Mouse (Mus musculus): ENCODE results near the gene Slco1a1.
"Not testable (repeated sequence)": the region's sequence is repeated elsewhere in the genome, so short reads cannot be mapped to it uniquely, and the experiment has no call there.

Gene Slco1a1

GRCm38 (mm10) chr6:141946862-141947261 is at the start of gene Slco1a1:
Slco1a1 (minus strand) TSS chr6:141946962.
- DNase-seq, result no peak

- no peak for DNase-seq
These were observed 40.0 kb upstream of the Slco1a1 start for GRCm38 (mm10) chr6:141986772-141987171.

- no peak for DNase-seq
These were observed 37.9 kb upstream of the Slco1a1 start for GRCm38 (mm10) chr6:141984644-141985043.

GRCm38 (mm10) chr6:141962420-141962819 is 15.7 kb upstream of the Slco1a1 start:
- DNase-seq, result no peak

GRCm38 (mm10) chr6:141961861-141962260 is 15.1 kb upstream of the Slco1a1 start:
- no peak for DNase-seq

- no peak for DNase-seq
These were observed 13.7 kb upstream of the Slco1a1 start for GRCm38 (mm10) chr6:141960482-141960881.

- DNase-seq, result no peak
These were observed 6.3 kb downstream of the Slco1a1 start for GRCm38 (mm10) chr6:141940451-141940850.

DNA sequence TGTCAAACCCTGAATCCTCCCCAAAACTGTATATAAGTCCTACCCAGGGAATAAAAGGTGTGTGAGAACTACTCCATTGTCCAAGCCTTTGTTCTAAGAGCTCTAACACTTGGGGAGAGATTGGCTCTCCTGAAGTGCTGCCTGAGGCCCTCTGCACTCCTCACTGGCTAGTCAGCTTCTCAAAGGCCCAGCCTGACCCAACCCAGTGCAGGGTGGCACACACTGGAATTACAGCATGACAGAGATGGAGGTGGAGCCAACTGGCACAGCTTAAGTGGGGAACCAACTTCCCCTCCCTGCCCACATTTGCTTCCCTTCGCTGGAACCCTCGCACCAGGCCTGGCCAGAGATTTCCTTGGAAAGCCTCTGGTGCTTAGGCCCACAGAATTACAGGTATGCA is 48.6 kb downstream of the Slco1a1 start:
- no peak for DNase-seq

DNA sequence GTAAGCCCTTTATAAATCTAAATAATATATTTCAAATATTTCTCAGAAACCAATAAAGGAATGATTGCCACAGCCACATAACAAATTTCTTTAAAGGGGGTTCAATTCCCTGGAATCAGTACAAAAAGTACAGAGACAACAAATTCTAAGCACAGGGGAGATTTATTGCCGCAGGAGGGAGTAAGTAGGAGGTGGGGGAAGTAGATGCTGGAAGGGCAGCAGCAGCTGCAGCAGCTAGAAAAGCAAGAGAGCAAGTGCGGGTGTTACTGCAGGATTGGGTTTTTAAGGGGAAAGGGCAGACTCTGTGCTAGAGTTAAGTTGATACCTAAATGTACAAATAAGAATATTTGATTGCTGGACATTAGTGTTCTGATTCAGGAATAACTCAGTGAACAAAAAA is 57.0 kb downstream of the Slco1a1 start:
- no peak for DNase-seq

- DNase-seq, result no peak
These were observed 58.5 kb downstream of the Slco1a1 start for GRCm38 (mm10) chr6:141888248-141888647.

GRCm38 (mm10) chr6:141882581-141882980 is 64.2 kb downstream of the Slco1a1 start:
- no peak for DNase-seq

GRCm38 (mm10) chr6:141875742-141876141 is 71.0 kb downstream of the Slco1a1 start:
- DNase-seq, result not testable (repeated sequence)

- no peak for DNase-seq
These were observed 75.1 kb downstream of the Slco1a1 start for GRCm38 (mm10) chr6:141871711-141872110.

- DNase-seq, result no peak
These were observed 78.0 kb downstream of the Slco1a1 start for GRCm38 (mm10) chr6:141868735-141869134.

DNA sequence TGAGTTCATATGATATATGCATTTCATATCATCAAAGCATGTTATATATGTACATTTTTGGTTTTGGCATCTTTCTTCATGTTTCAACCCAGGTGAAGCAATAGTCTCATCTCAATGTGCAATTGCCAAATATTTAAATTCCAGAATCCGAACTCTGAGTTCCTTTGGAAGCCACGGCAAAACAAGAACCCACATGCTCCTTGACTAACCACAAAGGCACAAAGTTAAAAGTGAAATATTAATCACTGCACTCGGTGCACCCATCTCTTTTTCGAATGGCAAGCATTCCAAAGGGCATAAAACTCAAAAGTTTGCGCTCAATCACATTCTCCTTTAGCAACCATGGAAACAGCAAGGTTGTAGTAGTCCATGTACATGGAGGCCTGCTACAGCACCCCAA is 80.7 kb downstream of the Slco1a1 start:
- no peak for DNase-seq

DNA sequence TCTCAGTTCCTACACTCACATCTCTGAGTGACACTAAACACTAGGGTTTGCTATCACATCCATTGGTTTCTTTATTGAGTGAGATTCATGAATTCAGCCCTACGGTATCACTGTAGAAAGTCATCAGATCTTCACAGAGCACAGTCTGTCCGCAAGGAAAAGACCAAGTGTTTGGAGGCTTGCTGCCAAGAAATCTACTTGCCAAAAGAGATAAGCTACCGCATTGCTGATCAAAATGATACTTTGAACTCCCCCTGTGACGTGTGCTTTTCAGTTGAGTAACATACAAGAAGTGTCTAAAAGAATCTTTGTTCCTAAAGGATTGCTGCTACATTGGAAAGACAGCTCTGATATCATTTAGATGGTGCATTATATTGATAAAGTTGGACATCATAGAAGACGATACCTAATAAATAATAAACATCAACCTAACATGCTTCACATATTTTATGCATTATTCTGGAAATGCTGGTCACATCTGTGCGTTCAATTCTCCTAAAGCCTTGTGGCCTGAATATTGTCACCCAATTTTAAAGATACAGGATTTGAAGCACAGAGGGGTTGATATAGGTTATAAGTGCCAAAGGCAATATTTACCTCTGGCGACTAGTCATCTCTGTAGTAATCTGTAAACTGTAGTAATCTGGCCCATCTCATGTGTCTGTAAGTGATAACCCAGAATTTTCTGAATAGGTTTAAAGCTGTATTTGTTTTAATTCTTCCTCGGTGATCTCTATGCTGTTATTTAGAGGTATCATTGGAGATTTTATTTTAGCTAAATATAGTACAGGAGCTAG is 88.8 kb downstream of the Slco1a1 start:
- no peak for DNase-seq

Data from right cerebral cortex, postnatal 4 days (tissue).